Comparison of ENCODE assay signal across 11 mouse cellular contexts in genomic region chr13:55107694-55108093, GRCm38 (mm10). TPM values are rescaled to one million over a fixed set of nuclear protein-coding genes. Genes with fewer than 3 reads are reported as not detected.
DNase-seq lines count a peak whose midpoint lies in the region; ATAC-seq lines count a peak whose summit lies in the region.
"Had no signal": no experiment of that assay in that cellular context is flagged by ENCODE, and none has a peak within 500 bp of the region (broad histone marks: within the 10 kb centered on the region; RNA-seq: fewer than 3 reads in every experiment).

No protein-coding gene starts in this region.

- peak; percentile 27 to 64 for DNase-seq in left cerebral cortex, postnatal 14 days (ENCODE audit: low spot score in 2 of 2)
- DNase-seq in left cerebral cortex, postnatal 4 days, result no peak
- DNase-seq in adrenal gland, adult 2 months, result peak; percentile 89
- peak; percentile 82 to 86 for DNase-seq in heart, adult 9 months (ENCODE audit: low spot score in 2 of 2)
- DNase-seq in lung, postnatal 36 days, result peak; percentile 70
- DNase-seq in c-Kit-positive CD71-positive TER-119-positive erythroid progenitor cells, embryonic 14.5 days (ENCODE audit: low spot score), result no peak
- DNase-seq in testis, postnatal 10 days (ENCODE audit: low spot score), result no peak

- no peak for ATAC-seq in monocyte, adult 5-6 weeks (replicated peaks; ENCODE audit: insufficient number of reproducible peaks, low FRiP score, low TSS enrichment, poor library complexity, severe bottlenecking)

- intact Hi-C loops in left cerebral cortex, postnatal 14 days (cut with DNase I), result loop anchor here (5.0 kb wide), 1 partner anchor 65 kb away; no protein-coding TSS in a partner anchor
- intact Hi-C loops in left cerebral cortex, postnatal 4 days (cut with DNase I), result no loop called here

RNA-seq across cellular contexts. Expression of gene Zfp346, which starts 2.6 kb away (rescaled TPM):
- total RNA-seq in left cerebral cortex, postnatal 14 days (2021), result 10 to 100 TPM; 40.7 to 42.8 TPM
- 10 to 100 TPM; 42.8 to 45.8 TPM for total RNA-seq in left cerebral cortex, postnatal 4 days (2021)
- 10 to 100 TPM; 44.3 to 60.0 TPM for total RNA-seq in adrenal gland, adult 2 months (2021)
- polyA plus RNA-seq in adrenal gland, adult 2 months (2012; rRNA removed), result 25.5 and 30.6 TPM in 2 replicates
- total RNA-seq in monocyte, adult 5-6 weeks (2017), result 7.7 to 20.2 TPM (median 15.8 TPM) in 3 replicates

RNA-seq across cellular contexts. Expression of gene Uimc1, which starts 7.6 kb away (rescaled TPM):
- 10 to 100 TPM; 14.3 TPM for total RNA-seq in left cerebral cortex, postnatal 14 days (2021)
- total RNA-seq in left cerebral cortex, postnatal 4 days (2021), result 10 to 100 TPM; 18.3 to 21.4 TPM
- 10 to 100 TPM; 24.3 to 27.0 TPM for total RNA-seq in adrenal gland, adult 2 months (2021)
- 0.84 and 1.3 TPM in 2 replicates for polyA plus RNA-seq in adrenal gland, adult 2 months (2012; rRNA removed)
- 113 to 135 TPM (median 117 TPM) in 3 replicates for total RNA-seq in monocyte, adult 5-6 weeks (2017)

RNA-seq across cellular contexts. Expression of gene Gm17617, which starts 25.7 kb away (rescaled TPM):
- total RNA-seq in left cerebral cortex, postnatal 14 days (2021), result not detected
- not detected for total RNA-seq in left cerebral cortex, postnatal 4 days (2021)
- not detected for total RNA-seq in adrenal gland, adult 2 months (2021)
- polyA plus RNA-seq in adrenal gland, adult 2 months (2012; rRNA removed), result not detected in 2 replicates
- not detected in 3 replicates for total RNA-seq in monocyte, adult 5-6 weeks (2017)
- total RNA-seq: ES-E14; layer of hippocampus, adult 2 months had no signal
- polyA plus RNA-seq: hindbrain, embryonic 15.5 days had no signal

RNA-seq across cellular contexts. Expression of gene Fgfr4, which starts 44.7 kb away (rescaled TPM):
- under 1 TPM; 0.11 to 0.25 TPM for total RNA-seq in left cerebral cortex, postnatal 14 days (2021)
- total RNA-seq in left cerebral cortex, postnatal 4 days (2021), result 1 to 10 TPM; 1.1 TPM
- total RNA-seq in adrenal gland, adult 2 months (2021), result 10 to 100 TPM; 29.4 to 41.2 TPM
- 46.5 and 82.7 TPM in 2 replicates for polyA plus RNA-seq in adrenal gland, adult 2 months (2012; rRNA removed)
- total RNA-seq in monocyte, adult 5-6 weeks (2017), result not detected in 3 replicates

Comparison
In these comparisons a context has a peak if more than half of its experiments do, and no peak if none do; other contexts are left out.
1. DNase-seq: peak in left cerebral cortex, postnatal 14 days (2 of 2), adrenal gland, adult 2 months (single experiment), heart, adult 9 months (2 of 2) and lung, postnatal 36 days (single experiment); none in left cerebral cortex, postnatal 4 days (single experiment), c-Kit-positive CD71-positive TER-119-positive erythroid progenitor cells, embryonic 14.5 days (single experiment) and testis, postnatal 10 days (single experiment).